Mouse (Mus musculus) NIH3T3 (cell line): ENCODE measurements at regions not wholly inside any gene's neighbourhood (a gene's known extent, or its start where the extent isn't known, plus 50 kb on each side); places are given as distances from the start of the nearest gene placed in this dataset.
A peak's percentile ranks its signal among the peaks of the same experiment; 100 is the strongest.
"Not testable (repeated sequence)": the region's sequence is repeated elsewhere in the genome, so short reads cannot be mapped to it uniquely, and the experiment has no call there.

Experiments used
- DNase-seq: peaks from one replicate; pipeline ENCODE4 v3.0.0-alpha.2; 2012; ENCODE audit warnings: low read depth

DNA sequence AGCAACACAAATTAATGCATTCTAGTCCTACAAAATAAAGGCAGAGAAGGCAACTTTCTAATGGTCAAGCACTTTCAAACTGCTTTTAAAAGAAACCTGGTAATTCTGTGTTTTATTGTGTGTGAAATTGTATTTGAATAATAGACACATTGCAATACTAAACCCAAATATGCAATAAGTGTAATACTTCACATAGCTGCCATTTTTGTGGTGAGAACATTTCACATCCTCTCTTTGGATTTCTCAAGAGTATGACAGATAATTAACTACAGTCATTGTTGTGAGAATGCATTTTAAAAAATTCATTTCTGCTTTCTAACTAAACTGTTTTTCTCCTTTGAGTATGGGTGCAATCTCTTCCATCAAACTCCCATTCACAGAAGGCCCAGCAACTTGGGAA, 256.4 kb downstream of the Sema3d start:
- peak; percentile 46 for DNase-seq

GRCm38 (mm10) chr5:12646269-12646668, 263.1 kb downstream of the Sema3d start:
- DNase-seq, result peak; percentile 54

GRCm38 (mm10) chr5:12673666-12674065, 290.5 kb downstream of the Sema3d start:
- no peak for DNase-seq

- no peak for DNase-seq
Measured at GRCm38 (mm10) chr5:12674134-12674533, 290.9 kb downstream of the Sema3d start.

DNA sequence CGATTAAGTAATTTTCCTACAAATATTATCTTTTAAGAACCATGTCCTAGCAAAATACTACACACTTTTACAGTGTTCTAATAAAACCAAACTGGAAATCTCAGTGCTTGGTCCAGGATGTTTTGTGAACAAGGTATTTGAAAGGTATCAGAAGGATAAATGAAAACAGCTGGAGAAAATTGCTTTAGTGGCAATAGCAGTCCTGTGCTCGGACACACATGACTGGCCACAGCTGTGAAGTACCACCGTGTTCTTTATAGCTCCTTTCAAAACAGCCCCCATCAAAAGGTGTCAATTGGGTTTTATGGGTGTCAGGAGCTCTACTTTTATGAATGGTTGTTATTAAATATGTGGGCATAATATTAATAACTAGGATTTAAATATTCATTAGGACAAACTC, 293.5 kb downstream of the Sema3d start:
- DNase-seq, result no peak

DNA sequence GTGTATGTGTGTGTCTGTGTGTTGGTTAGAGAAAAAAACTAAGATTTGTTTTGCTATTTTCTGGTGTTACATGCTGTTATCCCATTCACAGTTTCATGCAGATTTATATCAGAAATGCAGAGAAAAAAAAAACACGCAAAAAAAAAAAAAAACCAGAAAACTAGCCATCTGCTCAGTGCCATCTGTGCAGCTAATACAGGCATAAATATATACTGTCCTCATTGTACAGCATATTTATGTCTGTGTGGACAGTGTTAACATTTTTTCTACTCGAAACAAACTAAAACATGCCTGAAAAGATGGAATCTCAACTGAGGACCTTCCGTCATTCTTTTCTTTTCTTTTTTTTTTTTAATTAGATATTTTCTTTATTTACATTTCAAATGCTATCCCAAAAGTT, 331.7 kb downstream of the Sema3d start:
- DNase-seq, result no peak

DNA sequence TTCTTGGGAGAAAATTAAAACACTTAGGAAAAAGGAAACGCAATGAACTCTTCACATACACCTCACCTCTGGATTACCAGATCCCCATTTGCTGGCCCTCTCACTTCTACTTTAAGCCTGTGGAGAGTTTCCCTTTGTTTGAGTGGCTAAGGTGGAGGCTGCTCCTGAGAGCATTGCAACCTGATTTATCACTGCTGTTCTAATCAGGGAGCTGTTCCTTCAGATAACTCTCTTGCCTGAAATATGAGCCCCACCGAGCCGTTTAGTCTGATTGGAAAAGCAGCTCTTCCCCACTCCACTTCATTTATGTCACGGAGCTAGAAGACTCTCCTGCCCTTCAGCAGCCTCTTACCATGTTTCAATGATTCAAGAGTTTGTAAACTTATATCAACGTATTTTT, 368.3 kb downstream of the Sema3d start:
- DNase-seq, result no peak

GRCm38 (mm10) chr5:12759634-12760033, 365.6 kb upstream of the Sema3a start:
- DNase-seq, result no peak

DNA sequence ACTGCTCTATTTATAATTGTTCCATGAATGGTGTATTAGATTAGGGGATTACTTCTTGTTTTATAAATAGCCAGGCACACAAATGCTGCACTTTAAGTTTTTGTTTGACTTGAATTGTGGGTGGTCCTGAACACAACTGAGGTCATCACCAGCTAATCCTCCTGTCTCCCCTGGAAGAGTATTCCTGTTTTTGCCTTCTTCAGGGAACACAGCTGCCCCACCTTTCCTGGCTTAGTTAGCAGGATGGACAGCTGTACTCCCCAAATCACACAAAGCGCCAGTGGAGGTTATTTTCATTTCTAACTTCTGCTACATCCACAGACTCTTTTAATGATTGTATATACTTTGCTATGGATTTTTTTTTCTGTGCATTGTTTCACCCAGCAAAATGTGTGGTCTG, 357.8 kb upstream of the Sema3a start:
- DNase-seq, result no peak

GRCm38 (mm10) chr5:12782681-12783080, 342.5 kb upstream of the Sema3a start:
- DNase-seq, result no peak

- no peak for DNase-seq
Measured at GRCm38 (mm10) chr5:12808729-12809128, 316.5 kb upstream of the Sema3a start.

DNA sequence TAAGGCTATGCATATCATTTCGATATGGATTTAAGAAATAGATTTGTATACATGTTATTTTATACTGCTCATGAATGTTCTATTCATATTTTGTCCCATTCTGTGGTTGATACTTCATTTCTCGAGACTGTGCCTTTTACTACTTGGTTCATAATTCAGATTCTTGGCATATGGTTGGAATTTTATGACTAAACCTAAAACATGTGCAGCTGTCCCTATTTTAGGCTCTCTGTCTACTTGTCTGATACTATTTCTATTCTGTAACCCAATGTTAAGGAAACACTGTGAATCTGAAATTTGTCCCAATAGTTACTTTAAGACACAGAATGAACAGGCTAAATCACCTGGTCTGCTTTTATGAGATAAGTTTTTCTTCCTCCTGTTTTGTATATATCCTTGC, 315.3 kb upstream of the Sema3a start:
- peak; percentile 40 for DNase-seq

DNA sequence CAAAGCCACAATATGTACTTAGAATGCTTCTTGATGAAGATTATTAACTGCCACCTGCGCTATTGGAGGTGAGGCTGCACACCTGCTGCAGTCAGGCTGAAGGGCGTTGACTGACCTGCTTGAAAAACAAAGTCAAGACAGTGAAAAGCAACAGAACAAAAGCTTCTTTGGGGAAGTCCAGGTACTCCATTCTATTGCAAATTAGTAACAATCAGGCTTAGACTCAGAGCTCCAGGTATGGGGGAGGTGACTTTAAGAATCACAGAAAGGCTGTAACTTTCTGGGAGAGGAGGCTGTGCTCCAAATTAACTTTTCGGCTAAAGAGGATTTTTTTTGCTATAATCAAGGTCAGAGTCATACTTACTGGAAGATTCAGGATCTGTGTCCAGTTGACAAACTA, 278.0 kb upstream of the Sema3a start:
- not testable (repeated sequence) for DNase-seq

DNA sequence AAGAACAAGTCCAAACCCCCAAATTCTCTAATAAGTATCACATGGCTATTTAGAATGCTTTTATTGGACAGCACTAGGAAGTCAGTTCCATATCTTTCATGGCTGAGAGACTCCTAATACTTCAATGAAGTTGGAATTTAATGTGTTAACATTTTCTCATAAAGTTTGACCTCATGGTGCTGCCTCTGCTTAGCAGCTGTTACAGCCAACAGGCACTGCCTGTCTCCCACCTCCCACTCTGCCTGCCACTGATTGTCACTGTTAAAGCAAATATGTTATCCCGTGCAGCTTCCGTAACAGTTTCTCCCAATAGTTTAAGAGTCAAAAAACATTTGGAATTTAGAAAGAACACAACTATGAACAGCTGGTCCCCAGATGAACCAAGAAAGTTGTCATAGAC, 268.3 kb upstream of the Sema3a start:
- no peak for DNase-seq

DNA sequence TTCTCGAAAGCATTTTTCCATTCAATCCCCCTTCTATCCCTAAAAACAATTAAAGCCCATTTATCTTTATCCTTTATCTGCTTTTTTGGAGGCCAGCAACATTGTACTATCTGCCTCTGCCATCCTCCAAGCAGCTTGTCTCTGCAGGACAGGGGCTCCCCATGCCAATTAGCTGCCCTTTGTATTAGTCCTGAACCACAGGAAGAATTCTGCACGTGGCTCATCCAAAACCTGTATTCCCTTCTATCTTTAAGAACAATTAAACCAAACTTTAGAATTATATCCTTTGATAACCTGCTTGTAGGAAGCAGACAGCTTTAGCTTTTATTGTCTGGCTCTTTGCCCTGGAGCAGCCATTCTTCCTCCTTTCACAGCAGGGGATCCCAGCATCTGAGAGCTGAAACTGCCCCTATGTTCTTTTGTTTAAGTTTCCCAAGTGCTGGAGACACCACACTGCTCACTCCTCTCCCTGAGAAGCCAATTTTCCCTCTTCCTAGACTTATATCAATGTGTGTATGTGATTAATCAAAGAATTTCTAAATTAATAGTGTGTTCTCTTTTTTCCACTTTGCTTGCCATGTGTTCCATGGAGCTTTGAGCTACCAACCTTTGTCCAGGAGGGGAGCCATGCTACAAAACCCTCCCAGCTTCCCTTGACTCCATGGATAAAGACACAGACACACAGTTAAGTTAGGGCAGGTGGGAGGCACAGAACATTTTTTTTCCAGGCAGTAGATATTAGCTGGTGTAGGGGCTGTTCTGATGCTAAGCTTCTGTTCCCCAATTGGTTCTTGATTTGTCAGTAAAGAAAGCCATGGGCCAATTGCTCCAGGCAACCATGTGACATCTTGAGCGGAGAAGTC, 256.6 kb upstream of the Sema3a start:
- no peak for DNase-seq

GRCm38 (mm10) chr5:12872888-12873287, 252.3 kb upstream of the Sema3a start:
- no peak for DNase-seq

- DNase-seq, result no peak
Measured at GRCm38 (mm10) chr5:12877595-12878296, 247.5 kb upstream of the Sema3a start.

DNA sequence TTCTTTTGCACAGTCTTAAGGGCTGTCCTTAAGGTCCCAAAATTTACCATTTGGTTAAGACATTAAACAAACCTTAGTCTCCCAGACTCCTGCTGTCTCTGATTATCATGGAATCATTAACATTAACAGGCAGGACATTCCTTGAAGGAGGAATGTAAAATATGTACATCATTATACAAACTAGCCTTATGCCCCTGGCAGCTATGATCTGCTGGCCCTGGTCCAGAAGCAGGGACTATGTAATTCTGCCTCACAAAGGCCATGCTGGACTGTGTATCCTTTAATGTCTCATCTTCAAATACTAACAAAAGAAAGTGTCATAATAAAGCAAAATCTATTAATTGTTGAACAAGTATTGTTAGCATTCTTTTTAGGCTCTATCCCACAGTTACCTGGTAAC, 232.9 kb upstream of the Sema3a start:
- no peak for DNase-seq

DNA sequence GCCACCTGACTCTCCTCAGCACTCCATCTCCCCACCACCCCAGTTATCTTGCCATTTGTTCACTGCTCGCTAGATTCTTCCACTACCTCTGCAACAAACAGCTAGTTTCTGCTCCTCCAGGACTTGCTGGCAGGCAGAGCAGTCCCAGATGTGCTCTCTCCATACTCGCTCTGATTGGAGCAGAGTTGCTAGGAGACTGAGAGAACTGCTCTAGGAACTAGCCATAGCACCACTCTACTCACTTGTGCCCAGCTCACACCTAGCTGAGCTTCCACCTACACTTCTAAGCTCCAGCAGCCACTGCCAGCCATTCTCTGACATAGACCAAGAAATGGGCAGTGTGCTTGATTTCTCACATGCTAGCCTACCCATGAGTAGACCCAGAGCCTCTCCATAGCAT, 230.6 kb upstream of the Sema3a start:
- no peak for DNase-seq

GRCm38 (mm10) chr5:12910741-12911140, 214.5 kb upstream of the Sema3a start:
- peak; percentile 25 for DNase-seq

GRCm38 (mm10) chr5:12914395-12914794, 210.8 kb upstream of the Sema3a start:
- DNase-seq, result no peak

DNA sequence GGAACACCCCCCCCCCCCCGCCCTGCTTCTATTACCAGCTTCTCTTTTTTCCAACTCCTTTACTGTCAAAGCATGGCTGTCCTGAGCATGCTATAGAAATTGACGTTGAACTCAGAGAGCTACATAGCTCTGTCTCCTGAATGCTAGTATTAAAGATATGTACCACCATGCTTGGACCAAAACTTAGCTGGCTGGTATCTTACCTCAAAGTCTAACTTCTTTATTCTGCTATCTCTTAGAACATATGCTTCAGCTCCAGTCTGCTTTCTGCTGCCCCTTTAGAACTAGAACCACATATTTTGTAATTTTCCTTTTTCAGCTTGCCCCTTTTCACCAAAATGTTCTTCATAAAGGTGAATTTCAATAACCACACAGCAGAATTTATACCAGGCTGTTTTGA, 205.9 kb upstream of the Sema3a start:
- DNase-seq, result no peak

DNA sequence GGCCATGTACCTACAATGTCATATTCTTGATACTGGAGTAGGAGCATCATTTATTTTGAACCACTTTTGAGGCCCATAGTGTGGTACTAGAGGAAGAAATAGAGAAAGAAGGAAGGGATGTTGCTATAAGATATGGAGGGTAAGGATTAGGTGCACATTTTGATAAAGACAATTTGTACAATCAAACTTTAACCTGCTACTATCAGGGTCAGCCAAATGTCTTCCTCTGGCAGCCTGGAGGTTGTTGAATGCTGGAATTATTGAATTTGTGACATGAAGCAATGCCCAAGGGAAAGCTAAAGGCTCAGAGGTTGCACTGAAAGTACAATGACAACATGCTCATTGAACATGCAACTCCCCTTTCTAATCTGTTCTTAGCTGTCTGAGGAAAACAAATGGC, 202.3 kb upstream of the Sema3a start:
- DNase-seq, result no peak

- no peak for DNase-seq
Measured at GRCm38 (mm10) chr5:12925466-12925865, 199.7 kb upstream of the Sema3a start.
